17 mouse cellular contexts compared by ENCODE assay signal in genomic region chr12:108063986-108064385, GRCm38 (mm10).
A peak's percentile ranks its signal among the peaks of the same experiment; 100 is the strongest.
DNase-seq lines count a peak whose midpoint lies in the region; ATAC-seq lines count a peak whose summit lies in the region.
"Had no signal": no experiment of that assay in that cellular context is flagged by ENCODE, and none has a peak within 500 bp of the region (broad histone marks: within the 10 kb centered on the region; RNA-seq: fewer than 3 reads in every experiment).

No protein-coding gene starts in this region.

- H3K9ac ChIP-seq in heart, embryonic 11.5 days (ENCODE audit: low read depth, low read length), result no peak overlapping the region
- H3K9ac ChIP-seq in midbrain, embryonic 12.5 days (replicated peaks), result no peak overlapping the region
- no peak overlapping the region for H3K9ac ChIP-seq in midbrain, embryonic 11.5 days (ENCODE audit: low read length)
- H3K9ac ChIP-seq: neural tube, embryonic 13.5 days had no signal

- no peak for DNase-seq in heart, embryonic 10.5 days (ENCODE audit: low spot score)
- no peak for DNase-seq in midbrain, embryonic 11.5 days (ENCODE audit: low spot score, missing footprints)
- DNase-seq in embryonic facial prominence, embryonic 10.5 days (ENCODE audit: low spot score), result peak; percentile 34
- DNase-seq in telencephalon, adult 2 months (ENCODE audit: low read depth, low spot score), result peak; percentile 43
- DNase-seq in thymus, postnatal 25 days, result no peak
- DNase-seq: adrenal gland, postnatal 36 days; heart, postnatal 4 days; kidney, adult 8-10 months; kidney, postnatal 10 days; lung, postnatal 4 days had no signal

- no peak overlapping the region for H3K4me3 ChIP-seq in heart, embryonic 10.5 days
- no peak overlapping the region for H3K4me3 ChIP-seq in heart, embryonic 11.5 days (ENCODE audit: low read depth, low read length)
- no peak overlapping the region for H3K4me3 ChIP-seq in midbrain, embryonic 12.5 days
- H3K4me3 ChIP-seq in midbrain, embryonic 11.5 days (ENCODE audit: low read depth, low read length), result no peak overlapping the region
- 0 out of 2 replicates have a peak overlapping the region, but pooled peaks have one; percentile 16 for H3K4me3 ChIP-seq in embryonic facial prominence, embryonic 10.5 days
- H3K4me3 ChIP-seq: left cerebral cortex, adult 2 months; midbrain, embryonic 13.5 days; neural tube, embryonic 13.5 days had no signal

- peaks cover 13% of the 10 kb centered on the region for H3K27me3 ChIP-seq in heart, embryonic 10.5 days (ENCODE audit: insufficient read depth, poor library complexity, severe bottlenecking)
- 0 out of 2 replicates have a peak, but pooled peaks cover 2% of the 10 kb centered on the region for H3K27me3 ChIP-seq in heart, embryonic 11.5 days (ENCODE audit: control insufficient read depth, insufficient read depth, low read length)
- H3K27me3 ChIP-seq in midbrain, embryonic 12.5 days, result no peaks in the 10 kb centered on the region
- no peaks in the 10 kb centered on the region for H3K27me3 ChIP-seq in midbrain, embryonic 11.5 days (ENCODE audit: control insufficient read depth, insufficient read depth, low read length)
- H3K27me3 ChIP-seq in embryonic facial prominence, embryonic 10.5 days (replicated peaks; ENCODE audit: low read depth, poor library complexity, severe bottlenecking), result no peaks in the 10 kb centered on the region
- H3K27me3 ChIP-seq: midbrain, embryonic 13.5 days; neural tube, embryonic 13.5 days; Patski had no signal

- no peak for ATAC-seq in heart, embryonic 11.5 days (replicated peaks; ENCODE audit: insufficient number of reproducible peaks, low FRiP score, low TSS enrichment)
- ATAC-seq in midbrain, embryonic 12.5 days (ENCODE audit: low FRiP score, low read depth), result no peak
- no peak for ATAC-seq in midbrain, embryonic 11.5 days (ENCODE audit: low FRiP score)
- ATAC-seq: inflammation-experienced regulatory T-cells, adult 6 months; midbrain, embryonic 13.5 days; Patski had no signal

- H3K36me3 ChIP-seq in heart, embryonic 10.5 days, result no peaks in the 10 kb centered on the region
- H3K36me3 ChIP-seq in heart, embryonic 11.5 days (ENCODE audit: control insufficient read depth, insufficient read depth, low read length), result no peaks in the 10 kb centered on the region
- H3K36me3 ChIP-seq in midbrain, embryonic 12.5 days, result no peaks in the 10 kb centered on the region
- H3K36me3 ChIP-seq in midbrain, embryonic 11.5 days (ENCODE audit: control insufficient read depth, insufficient read depth, low read length), result no peaks in the 10 kb centered on the region
- H3K36me3 ChIP-seq in embryonic facial prominence, embryonic 10.5 days (replicated peaks), result no peaks in the 10 kb centered on the region
- H3K36me3 ChIP-seq: midbrain, embryonic 13.5 days; neural tube, embryonic 13.5 days had no signal

- WGBS in heart, embryonic 10.5 days, result 30% methylated on average over 6 of the region's 6 CpGs
- WGBS in heart, embryonic 11.5 days (ENCODE audit: insufficient replicate concordance), result 26% methylated on average over 6 of the region's 6 CpGs
- 21% methylated on average over 6 of the region's 6 CpGs for whole genome bisulfite sequencing in midbrain, embryonic 12.5 days
- 23% methylated on average over 6 of the region's 6 CpGs for WGBS in midbrain, embryonic 11.5 days
- 16% methylated on average over 6 of the region's 6 CpGs for WGBS in embryonic facial prominence, embryonic 10.5 days

- H3K4me2 ChIP-seq in heart, embryonic 11.5 days, result no peak overlapping the region
- H3K4me2 ChIP-seq in midbrain, embryonic 12.5 days (replicated peaks), result no peak overlapping the region
- H3K4me2 ChIP-seq in midbrain, embryonic 11.5 days, result no peak overlapping the region
- H3K4me2 ChIP-seq: midbrain, embryonic 13.5 days; neural tube, embryonic 13.5 days had no signal

- H3K4me1 ChIP-seq in heart, embryonic 10.5 days, result peaks cover 15% of the 10 kb centered on the region
- H3K4me1 ChIP-seq in heart, embryonic 11.5 days (ENCODE audit: control insufficient read depth, insufficient read depth, low read length), result peaks cover 8% of the 10 kb centered on the region; the same call in 1 of the 2 replicates
- peaks cover 6% of the 10 kb centered on the region for H3K4me1 ChIP-seq in midbrain, embryonic 12.5 days
- peaks cover 5% of the 10 kb centered on the region; the same call in 1 of the 2 replicates for H3K4me1 ChIP-seq in midbrain, embryonic 11.5 days (ENCODE audit: control insufficient read depth, insufficient read depth, low read length)
- H3K4me1 ChIP-seq in embryonic facial prominence, embryonic 10.5 days, result peaks cover 48% of the 10 kb centered on the region

- peak overlapping the region; percentile 47; the same call in 1 of the 2 replicates for H3K27ac ChIP-seq in heart, embryonic 10.5 days
- no peak overlapping the region for H3K27ac ChIP-seq in heart, embryonic 11.5 days (ENCODE audit: low read depth, low read length)
- 0 out of 2 replicates have a peak overlapping the region, but pooled peaks have one; percentile 20 for H3K27ac ChIP-seq in midbrain, embryonic 12.5 days (replicated peaks)
- no peak overlapping the region; the same call in 1 of the 2 replicates for H3K27ac ChIP-seq in midbrain, embryonic 11.5 days (ENCODE audit: low read depth, low read length)
- H3K27ac ChIP-seq in embryonic facial prominence, embryonic 10.5 days (replicated peaks), result peak overlapping the region; percentile 81
- H3K27ac ChIP-seq: left cerebral cortex, adult 2 months; midbrain, embryonic 13.5 days; neural tube, embryonic 13.5 days had no signal

- H3K9me3 ChIP-seq in heart, embryonic 10.5 days, result no peaks in the 10 kb centered on the region
- no peaks in the 10 kb centered on the region for H3K9me3 ChIP-seq in heart, embryonic 11.5 days (replicated peaks; ENCODE audit: control insufficient read depth, low read length)
- H3K9me3 ChIP-seq in midbrain, embryonic 12.5 days, result no peaks in the 10 kb centered on the region
- H3K9me3 ChIP-seq in midbrain, embryonic 11.5 days (ENCODE audit: control insufficient read depth, low read length), result no peaks in the 10 kb centered on the region
- no peaks in the 10 kb centered on the region for H3K9me3 ChIP-seq in embryonic facial prominence, embryonic 10.5 days
- H3K9me3 ChIP-seq: midbrain, embryonic 13.5 days; neural tube, embryonic 13.5 days had no signal

Comparison
In these comparisons a context has a peak if more than half of its experiments do, and no peak if none do; other contexts are left out.
1. H3K27ac ChIP-seq: peak in heart, embryonic 10.5 days (single experiment), midbrain, embryonic 12.5 days (single experiment) and embryonic facial prominence, embryonic 10.5 days (single experiment); none in heart, embryonic 11.5 days (single experiment) and midbrain, embryonic 11.5 days (single experiment).
2. DNase-seq: peak in embryonic facial prominence, embryonic 10.5 days (single experiment) and telencephalon, adult 2 months (single experiment); none in heart, embryonic 10.5 days (single experiment), midbrain, embryonic 11.5 days (single experiment) and thymus, postnatal 25 days (single experiment).